Mouse (Mus musculus) macrophage (primary cell): Measurements from ENCODE around the gene Ebf1. TPM values are rescaled to one million over a fixed set of nuclear protein-coding genes. Genes with fewer than 3 reads are reported as not detected.

Experiments
- H3K27ac ChIP-seq: fragments of 350-480 bp; formaldehyde crosslinking; 2 replicates; pipeline ENCODE4 v1.9.0; 2021
- H3K36me3 ChIP-seq: fragments of 350-480 bp; formaldehyde crosslinking; 2 replicates; pipeline ENCODE4 v1.9.0; 2021; ENCODE audit errors: inconsistent target
- H3K4me3 ChIP-seq: fragments of 350-480 bp; formaldehyde crosslinking; 2 replicates; pipeline ENCODE4 v1.9.0; 2021; ENCODE audit errors: inconsistent target
- H3K79me2 ChIP-seq: fragments of 350-480 bp; formaldehyde crosslinking; 2 replicates; pipeline ENCODE4 v1.9.0; 2021; ENCODE audit errors: inconsistent target
- WGBS: methylation state at CpG from one replicate; pipeline ENCODE4 v1.1.7; 2026; ENCODE audit warnings: inconsistent platforms; ENCODE audit not compliant: missing documents; 5-methylcytosine and 5-hydroxymethylcytosine counted together
- polyA plus RNA-seq: library from polyadenylated mRNA; stranded (reverse); fragments of 250-400 nt; gene quantifications from 3 replicates; pipeline ENCODE4 v1.2.4, GENCODE M21; 2018; ENCODE audit warnings: inconsistent platforms

Gene Ebf1
- polyA plus RNA-seq, 1 experiment from 2014 or later = 0.04 TPM

GRCm38 (mm10) chr11:44777331-44778310 is 160.5 kb downstream of the Ebf1 start:
- no peaks in the 10 kb centered on the region for H3K79me2 ChIP-seq
- H3K4me3 ChIP-seq = no peak overlapping the region
- 82% methylated on average over 16 of the region's 16 CpGs for WGBS
- no peak overlapping the region for H3K27ac ChIP-seq
- no peaks in the 10 kb centered on the region for H3K36me3 ChIP-seq

- no peak overlapping the region for H3K4me3 ChIP-seq
- 88% methylated on average over 1 of the region's 1 CpGs for WGBS
- no peaks in the 10 kb centered on the region for H3K79me2 ChIP-seq
- H3K36me3 ChIP-seq = no peaks in the 10 kb centered on the region
- H3K27ac ChIP-seq = no peak overlapping the region
These were observed 161.9 kb downstream of the Ebf1 start for GRCm38 (mm10) chr11:44779030-44779429.

GRCm38 (mm10) chr11:44784255-44785029 is 167.3 kb downstream of the Ebf1 start:
- Histone ChIP-seq H3K27ac (no peak overlapping the region), H3K79me2 (no peaks in the 10 kb centered on the region), H3K36me3 (no peaks in the 10 kb centered on the region), H3K4me3 (no peak overlapping the region)
- 84% methylated on average over 14 of the region's 14 CpGs for WGBS

GRCm38 (mm10) chr11:44785063-44785462 is 167.9 kb downstream of the Ebf1 start:
- Histone ChIP-seq H3K27ac (no peak overlapping the region), H3K36me3 (no peaks in the 10 kb centered on the region), H3K4me3 (no peak overlapping the region), H3K79me2 (no peaks in the 10 kb centered on the region)
- 82% methylated on average over 7 of the region's 7 CpGs for WGBS

- WGBS = 88% methylated on average over 5 of the region's 5 CpGs
- no peaks in the 10 kb centered on the region for H3K36me3 ChIP-seq
- H3K4me3 ChIP-seq = no peak overlapping the region
These were observed 168.4 kb downstream of the Ebf1 start for GRCm38 (mm10) chr11:44785479-44785878.

GRCm38 (mm10) chr11:44788003-44788402 is 170.9 kb downstream of the Ebf1 start:
- H3K27ac ChIP-seq = no peak overlapping the region
- no peaks in the 10 kb centered on the region for H3K36me3 ChIP-seq
- WGBS = 100% methylated on average over 1 of the region's 1 CpGs
- H3K4me3 ChIP-seq = no peak overlapping the region
- no peaks in the 10 kb centered on the region for H3K79me2 ChIP-seq

More at GRCm38 (mm10) chr11:44785479-44785878, 168.4 kb downstream of the Ebf1 start:
- Histone ChIP-seq H3K27ac (no peak overlapping the region), H3K79me2 (no peaks in the 10 kb centered on the region)

- Histone ChIP-seq H3K4me3 (no peak overlapping the region), H3K36me3 (no peaks in the 10 kb centered on the region), H3K27ac (no peak overlapping the region), H3K79me2 (no peaks in the 10 kb centered on the region)
- WGBS = 41% methylated on average over 3 of the region's 3 CpGs
These were observed 175.7 kb downstream of the Ebf1 start for GRCm38 (mm10) chr11:44792816-44793215.

GRCm38 (mm10) chr11:44794883-44795282 is 177.8 kb downstream of the Ebf1 start:
- H3K4me3 ChIP-seq = no peak overlapping the region
- no peak overlapping the region for H3K27ac ChIP-seq
- H3K79me2 ChIP-seq = no peaks in the 10 kb centered on the region
- 94% methylated on average over 4 of the region's 4 CpGs for WGBS
- no peaks in the 10 kb centered on the region for H3K36me3 ChIP-seq

GRCm38 (mm10) chr11:44795767-44796166 is 178.7 kb downstream of the Ebf1 start:
- Histone ChIP-seq H3K4me3 (no peak overlapping the region), H3K79me2 (no peaks in the 10 kb centered on the region), H3K27ac (no peak overlapping the region), H3K36me3 (no peaks in the 10 kb centered on the region)
- WGBS = 93% methylated on average over 3 of the region's 3 CpGs

GRCm38 (mm10) chr11:44798270-44798669 is 181.2 kb downstream of the Ebf1 start:
- no peaks in the 10 kb centered on the region for H3K36me3 ChIP-seq
- WGBS = 92% methylated on average over 3 of the region's 3 CpGs
- no peaks in the 10 kb centered on the region for H3K79me2 ChIP-seq

GRCm38 (mm10) chr11:44804046-44804445 is 186.9 kb downstream of the Ebf1 start:
- Histone ChIP-seq H3K27ac (no peak overlapping the region), H3K36me3 (no peaks in the 10 kb centered on the region), H3K79me2 (no peaks in the 10 kb centered on the region), H3K4me3 (no peak overlapping the region)
- WGBS = 94% methylated on average over 7 of the region's 7 CpGs

More at GRCm38 (mm10) chr11:44798270-44798669, 181.2 kb downstream of the Ebf1 start:
- H3K27ac ChIP-seq = no peak overlapping the region
- H3K4me3 ChIP-seq = no peak overlapping the region

GRCm38 (mm10) chr11:44806589-44806988 is 189.5 kb downstream of the Ebf1 start:
- Histone ChIP-seq H3K27ac (no peak overlapping the region), H3K4me3 (no peak overlapping the region), H3K79me2 (no peaks in the 10 kb centered on the region), H3K36me3 (no peaks in the 10 kb centered on the region)
- WGBS = 66% methylated on average over 11 of the region's 11 CpGs

- Histone ChIP-seq H3K4me3 (no peak overlapping the region), H3K36me3 (no peaks in the 10 kb centered on the region), H3K79me2 (no peaks in the 10 kb centered on the region), H3K27ac (no peak overlapping the region)
- WGBS = 14% methylated on average over 3 of the region's 4 CpGs
These were observed 191.9 kb downstream of the Ebf1 start for GRCm38 (mm10) chr11:44808855-44809546.

- Histone ChIP-seq H3K79me2 (no peaks in the 10 kb centered on the region), H3K36me3 (no peaks in the 10 kb centered on the region), H3K27ac (no peak overlapping the region), H3K4me3 (no peak overlapping the region)
- WGBS = 71% methylated on average over 4 of the region's 6 CpGs
These were observed 193.9 kb downstream of the Ebf1 start for GRCm38 (mm10) chr11:44811007-44811406.
